Mouse (Mus musculus) thymus, adult 2 months (tissue): ENCODE measurements at regions not wholly inside any gene's neighbourhood (a gene's known extent, or its start where the extent isn't known, plus 50 kb on each side); places are given as distances from the start of the nearest gene placed in this dataset.

Experiments
- CTCF ChIP-seq: fragments of 200-500 bp; IDR thresholded peaks from 2 replicates; pipeline ENCODE4 v1.5.1; 2012; ENCODE audit warnings: mild to moderate bottlenecking, control low read depth, low read length, moderate library complexity, borderline replicate concordance; ENCODE audit not compliant: control insufficient read depth, poor library complexity, insufficient read depth; ENCODE audit errors: extremely low read depth
- POLR2A ChIP-seq: fragments of 200-500 bp; IDR thresholded peaks from 2 replicates; pipeline ENCODE4 v1.6.1; 2012; ENCODE audit warnings: mild to moderate bottlenecking, low read length, control low read depth, moderate library complexity; ENCODE audit not compliant: control insufficient read depth, poor library complexity, insufficient read depth; ENCODE audit errors: extremely low read depth

DNA sequence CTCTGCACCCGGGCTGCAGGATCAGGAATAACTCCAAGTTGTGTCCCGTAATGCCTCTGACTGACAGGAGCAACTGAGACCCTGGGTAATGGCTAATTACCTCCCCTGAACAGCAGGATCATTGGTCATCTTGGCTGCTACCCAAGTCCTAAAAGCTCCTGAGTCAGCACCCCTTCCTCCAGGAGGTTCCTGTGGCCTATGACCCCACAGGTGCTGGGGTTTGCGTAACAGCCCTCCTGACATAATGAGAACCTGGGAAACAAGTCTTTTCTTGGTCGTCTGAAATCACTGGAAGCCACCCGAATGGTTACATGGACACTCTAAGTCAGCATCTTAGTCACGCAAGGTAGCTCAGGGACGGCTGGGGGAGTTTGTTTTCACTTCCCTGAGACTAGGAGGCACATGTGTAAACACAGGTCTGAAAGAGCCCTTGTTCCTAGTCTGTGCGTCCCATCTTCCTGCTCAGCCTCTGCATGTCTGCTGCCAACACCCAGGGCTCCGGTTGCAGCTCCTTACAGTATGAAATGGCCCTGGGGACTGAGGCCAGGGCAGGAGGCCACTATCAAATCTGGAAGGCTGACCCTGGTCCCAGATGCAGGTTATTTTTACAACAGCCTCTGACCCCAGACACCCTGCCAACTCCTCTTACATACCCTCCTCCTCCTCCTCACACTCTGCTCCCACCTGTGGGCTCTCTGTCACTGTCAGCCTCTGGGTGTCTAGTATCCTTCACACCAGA, 69.2 kb downstream of the Tomm20 start:
- TF ChIP-seq CTCF (no peak), POLR2A (no peak)
